Mouse (Mus musculus) forebrain, embryonic 11.5 days (tissue): ENCODE data around the gene Cd200. TPM values are rescaled to one million over a fixed set of nuclear protein-coding genes. Genes with fewer than 3 reads are reported as not detected.

ENCODE experiments used
- ATAC-seq: fragments of 200-750 bp; cut with Nextera tagmentation; replicated peaks from 2 replicates; pipeline ENCODE4 v1.8.0; 2017; ENCODE audit warnings: moderate TSS enrichment; ENCODE audit not compliant: low FRiP score
- DNase-seq: peaks from one replicate; pipeline ENCODE4 v3.0.0-alpha.2; 2017; ENCODE audit warnings: low spot score
- H3K27ac ChIP-seq: fragments of 300-500 bp; sonication (generic); 2 replicates; pipeline ENCODE4 v1.5.1; 2014; ENCODE audit warnings: low read depth, low read length
- H3K27me3 ChIP-seq: fragments of 300-500 bp; sonication (generic); 2 replicates; pipeline ENCODE4 v1.6.1; 2014; ENCODE audit warnings: mild to moderate bottlenecking, low read length, mixed read lengths; ENCODE audit not compliant: control insufficient read depth, insufficient read depth
- H3K36me3 ChIP-seq: fragments of 300-500 bp; sonication (generic); 2 replicates; pipeline ENCODE4 v1.6.1; 2014; ENCODE audit warnings: mild to moderate bottlenecking, low read length, moderate library complexity, mixed read lengths; ENCODE audit not compliant: control insufficient read depth, insufficient read depth
- H3K4me1 ChIP-seq: fragments of 300-500 bp; sonication (generic); replicated peaks from 2 replicates; pipeline ENCODE4 v1.6.1; 2014; ENCODE audit warnings: low read length, mixed read lengths; ENCODE audit not compliant: control insufficient read depth, insufficient read depth
- H3K4me2 ChIP-seq: fragments of 300-500 bp; sonication (generic); 2 replicates; pipeline ENCODE4 v1.6.1; 2014; ENCODE audit warnings: low read depth, mild to moderate bottlenecking, low read length, moderate library complexity, mixed read lengths; ENCODE audit not compliant: severe bottlenecking
- H3K4me3 ChIP-seq: fragments of 300-500 bp; sonication (generic); 2 replicates; pipeline ENCODE4 v1.5.1; 2014; ENCODE audit warnings: low read depth, low read length
- H3K9ac ChIP-seq: fragments of 300-500 bp; sonication (generic); 2 replicates; pipeline ENCODE4 v1.6.1; 2014; ENCODE audit warnings: low read length
- H3K9me3 ChIP-seq: fragments of 300-500 bp; sonication (generic); 2 replicates; pipeline ENCODE4 v1.6.1; 2016; ENCODE audit warnings: low read length, mixed read lengths; ENCODE audit not compliant: control insufficient read depth
- WGBS: fragments of 180-500 bp; shearing (Covaris S2); extraction: QIAGEN DNeasy Blood & Tissue Kit; methylation state at CpG from one replicate; pipeline ENCODE4 v1.1.7; 2014; 5-methylcytosine and 5-hydroxymethylcytosine counted together
- polyA plus RNA-seq: library from polyadenylated mRNA; unstranded; fragments of >200 nt; fragmentation: Nextera tagmentation; extraction: Ambion mirVana; gene quantifications from 2 replicates; pipeline ENCODE4 v1.2.1, GENCODE M21; 2014

Gene Cd200
- polyA plus RNA-seq, 1 experiment from 2014 or later, result 27.3 TPM

DNA sequence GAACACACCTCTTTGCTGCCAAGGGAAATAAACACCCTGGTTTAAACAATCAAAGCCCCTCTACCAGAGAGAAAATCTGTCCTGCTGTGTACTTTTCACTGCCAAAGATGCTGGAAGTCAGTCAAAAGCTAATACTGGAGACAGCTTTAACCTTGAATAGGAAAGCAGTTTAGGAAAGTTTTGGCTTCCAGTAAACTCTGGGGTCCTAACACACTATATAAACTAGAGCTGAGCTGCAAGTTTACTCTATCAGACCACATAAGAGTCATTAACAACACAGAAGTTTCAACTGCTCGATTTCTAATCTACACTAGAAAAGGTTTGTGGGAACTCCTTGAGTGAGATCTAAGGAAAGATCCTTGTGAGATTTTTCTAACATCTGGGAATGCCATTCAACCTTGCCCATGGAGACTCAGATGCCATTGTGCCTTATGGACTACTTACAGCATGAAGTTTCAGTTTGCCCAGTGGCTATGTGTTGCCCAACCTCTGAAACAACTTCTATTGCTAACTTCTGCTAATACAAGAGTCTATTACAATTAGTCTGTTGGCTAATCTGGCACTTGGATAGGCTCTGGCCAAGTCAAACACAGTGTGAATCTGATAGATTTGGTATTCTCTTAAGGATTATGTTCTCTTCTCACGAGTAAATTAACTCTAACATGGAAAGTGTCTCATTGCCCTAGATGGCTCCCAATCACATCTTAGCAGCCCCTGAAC, 33.2 kb downstream of the Cd200 start:
- 71% methylated on average over 2 of the region's 2 CpGs for WGBS
- no peak overlapping the region for H3K4me3 ChIP-seq
- H3K9me3 ChIP-seq, result no peaks in the 10 kb centered on the region
- no peak overlapping the region for H3K4me2 ChIP-seq
- ATAC-seq (no peak), DNase-seq (no peak)
- no peaks in the 10 kb centered on the region for H3K4me1 ChIP-seq
- H3K36me3 ChIP-seq, result no peaks in the 10 kb centered on the region
- no peaks in the 10 kb centered on the region for H3K27me3 ChIP-seq
- no peak overlapping the region for H3K27ac ChIP-seq
- H3K9ac ChIP-seq, result no peak overlapping the region

DNA sequence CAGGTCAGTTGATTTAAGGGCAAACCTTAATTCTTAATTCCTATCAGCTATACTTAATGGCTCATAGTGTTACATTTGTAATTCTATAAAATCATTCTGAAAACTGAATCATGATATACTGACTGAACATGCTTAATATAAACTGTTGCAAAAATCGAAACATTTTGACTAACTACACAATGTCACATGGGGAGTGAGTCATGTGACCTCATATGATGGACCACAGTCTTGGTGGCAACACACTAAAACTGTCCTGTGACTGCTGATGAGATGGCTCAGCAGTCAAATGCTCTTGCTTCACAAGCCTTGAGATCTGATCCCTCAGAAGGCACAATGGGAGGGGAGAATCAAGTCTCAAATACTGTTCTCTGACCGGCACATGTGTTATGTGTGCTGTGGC, 34.8 kb downstream of the Cd200 start:
- 90% methylated on average over 2 of the region's 2 CpGs for WGBS
- ATAC-seq, result no peak
- no peak overlapping the region for H3K27ac ChIP-seq
- no peaks in the 10 kb centered on the region for H3K4me1 ChIP-seq
- no peak overlapping the region for H3K4me2 ChIP-seq
- H3K27me3 ChIP-seq, result no peaks in the 10 kb centered on the region
- no peak overlapping the region for H3K9ac ChIP-seq
- no peaks in the 10 kb centered on the region for H3K36me3 ChIP-seq
- no peak for DNase-seq
- H3K9me3 ChIP-seq, result no peaks in the 10 kb centered on the region
- H3K4me3 ChIP-seq, result no peak overlapping the region

- Histone ChIP-seq H3K36me3 (no peaks in the 10 kb centered on the region), H3K27me3 (no peaks in the 10 kb centered on the region), H3K9me3 (no peaks in the 10 kb centered on the region), H3K9ac (no peak overlapping the region), H3K4me1 (no peaks in the 10 kb centered on the region), H3K27ac (no peak overlapping the region), H3K4me3 (no peak overlapping the region), H3K4me2 (no peak overlapping the region)
- no peak for DNase-seq
- no peak for ATAC-seq
- 96% methylated on average over 1 of the region's 1 CpGs for WGBS
Measured at GRCm38 (mm10) chr16:45371076-45371475, 37.8 kb downstream of the Cd200 start.

GRCm38 (mm10) chr16:45369285-45369965, 39.4 kb downstream of the Cd200 start:
- H3K27ac ChIP-seq, result no peak overlapping the region
- no peak overlapping the region for H3K4me3 ChIP-seq
- H3K4me2 ChIP-seq, result no peak overlapping the region
- no peaks in the 10 kb centered on the region for H3K4me1 ChIP-seq
- H3K36me3 ChIP-seq, result no peaks in the 10 kb centered on the region
- no peaks in the 10 kb centered on the region for H3K9me3 ChIP-seq
- no peak for DNase-seq
- ATAC-seq, result no peak
- 78% methylated on average over 4 of the region's 4 CpGs for WGBS
- H3K27me3 ChIP-seq, result no peaks in the 10 kb centered on the region
- no peak overlapping the region for H3K9ac ChIP-seq

- DNase-seq, result no peak
- Histone ChIP-seq H3K27me3 (no peaks in the 10 kb centered on the region), H3K4me3 (no peak overlapping the region), H3K9me3 (no peaks in the 10 kb centered on the region), H3K27ac (no peak overlapping the region), H3K36me3 (no peaks in the 10 kb centered on the region), H3K4me2 (no peak overlapping the region), H3K4me1 (no peaks in the 10 kb centered on the region), H3K9ac (no peak overlapping the region)
- 79% methylated on average over 7 of the region's 7 CpGs for WGBS
- no peak for ATAC-seq
Measured at GRCm38 (mm10) chr16:45366111-45366510, 42.7 kb downstream of the Cd200 start.

- ATAC-seq, result no peak
- H3K4me1 ChIP-seq, result no peaks in the 10 kb centered on the region
- 93% methylated on average over 9 of the region's 9 CpGs for WGBS
- no peaks in the 10 kb centered on the region for H3K36me3 ChIP-seq
- no peak overlapping the region for H3K27ac ChIP-seq
- no peak overlapping the region for H3K4me2 ChIP-seq
- H3K9me3 ChIP-seq, result no peaks in the 10 kb centered on the region
- H3K27me3 ChIP-seq, result no peaks in the 10 kb centered on the region
- H3K9ac ChIP-seq, result no peak overlapping the region
- no peak overlapping the region for H3K4me3 ChIP-seq
- DNase-seq, result no peak
Measured at GRCm38 (mm10) chr16:45365353-45365752, 43.5 kb downstream of the Cd200 start.

DNA sequence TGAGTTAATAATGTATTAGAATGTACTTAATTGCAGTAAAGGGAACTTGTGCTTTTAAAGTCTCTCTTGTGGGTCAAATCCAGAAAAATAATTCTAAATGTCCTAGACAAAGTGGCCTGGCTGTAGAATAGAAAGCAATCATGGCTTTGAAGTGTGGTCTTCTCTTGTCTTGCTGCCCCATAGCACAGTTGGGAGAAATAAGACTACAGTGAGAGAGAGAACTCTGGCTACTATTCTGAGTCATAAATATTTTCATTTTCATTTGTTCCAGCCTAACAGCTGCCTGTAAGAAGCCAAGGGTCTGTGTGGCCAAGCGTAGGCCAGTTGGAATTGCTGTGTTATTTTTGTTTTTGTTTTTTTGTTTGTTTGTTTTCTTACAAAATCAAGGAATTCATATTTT, 44.2 kb downstream of the Cd200 start:
- no peaks in the 10 kb centered on the region for H3K4me1 ChIP-seq
- no peaks in the 10 kb centered on the region for H3K9me3 ChIP-seq
- H3K27ac ChIP-seq, result no peak overlapping the region
- 93% methylated on average over 1 of the region's 1 CpGs for WGBS
- H3K4me2 ChIP-seq, result no peak overlapping the region
- H3K9ac ChIP-seq, result no peak overlapping the region
- no peak overlapping the region for H3K4me3 ChIP-seq
- no peaks in the 10 kb centered on the region for H3K27me3 ChIP-seq
- ATAC-seq (no peak), DNase-seq (no peak)
- H3K36me3 ChIP-seq, result no peaks in the 10 kb centered on the region

- no peak overlapping the region for H3K9ac ChIP-seq
- H3K36me3 ChIP-seq, result no peaks in the 10 kb centered on the region
- H3K27ac ChIP-seq, result no peak overlapping the region
- no peaks in the 10 kb centered on the region for H3K4me1 ChIP-seq
- ATAC-seq, result no peak
- 87% methylated on average over 4 of the region's 4 CpGs for whole genome bisulfite sequencing
- H3K27me3 ChIP-seq, result no peaks in the 10 kb centered on the region
- no peak for DNase-seq
- no peak overlapping the region for H3K4me3 ChIP-seq
- H3K9me3 ChIP-seq, result no peaks in the 10 kb centered on the region
- H3K4me2 ChIP-seq, result no peak overlapping the region
Measured at GRCm38 (mm10) chr16:45363480-45364045, 45.3 kb downstream of the Cd200 start.

GRCm38 (mm10) chr16:45361450-45361849, 47.4 kb downstream of the Cd200 start:
- H3K27ac ChIP-seq, result no peak overlapping the region
- ATAC-seq, result no peak
- no peaks in the 10 kb centered on the region for H3K27me3 ChIP-seq
- H3K4me2 ChIP-seq, result no peak overlapping the region
- H3K9me3 ChIP-seq, result no peaks in the 10 kb centered on the region
- H3K36me3 ChIP-seq, result no peaks in the 10 kb centered on the region
- DNase-seq, result no peak
- no peak overlapping the region for H3K4me3 ChIP-seq
- no peak overlapping the region for H3K9ac ChIP-seq
- no peaks in the 10 kb centered on the region for H3K4me1 ChIP-seq
